Mouse (Mus musculus) spleen, adult 18-20 months (tissue): ENCODE measurements around the gene Dok4.
"Not testable (repeated sequence)": the region's sequence is repeated elsewhere in the genome, so short reads cannot be mapped to it uniquely, and the experiment has no call there.

Experiments
- DNase-seq, 2 experiments: peaks; one replicate each; pipeline ENCODE4 v3.0.0; 2022; ENCODE audit warnings: mixed read lengths in 2 of 2

The Dok4 gene

GRCm38 (mm10) chr8:94876820-94877219 lies 690 bp upstream of the Dok4 start:
- no peak for DNase-seq

GRCm38 (mm10) chr8:94875871-94876150 lies 319 bp downstream of the Dok4 start:
- no peak for DNase-seq

- DNase-seq, result no peak
Observed at GRCm38 (mm10) chr8:94875096-94875870, 847 bp downstream of the Dok4 start.

- peak; percentile 45 to 73 for DNase-seq
Observed at GRCm38 (mm10) chr8:94874358-94874757, 1.8 kb downstream of the Dok4 start.

GRCm38 (mm10) chr8:94872576-94872975 lies 3.6 kb downstream of the Dok4 start:
- no peak for DNase-seq

- DNase-seq, result no peak
Observed at GRCm38 (mm10) chr8:94872156-94872555, 4.0 kb downstream of the Dok4 start.

GRCm38 (mm10) chr8:94871108-94871894 lies 4.8 kb downstream of the Dok4 start:
- DNase-seq, result no peak

- no peak for DNase-seq
Observed at GRCm38 (mm10) chr8:94870474-94871107, 5.5 kb downstream of the Dok4 start.

- no peak for DNase-seq
Observed at GRCm38 (mm10) chr8:94870003-94870402, 6.1 kb downstream of the Dok4 start.

GRCm38 (mm10) chr8:94869146-94869545 lies 7.0 kb downstream of the Dok4 start:
- DNase-seq, result no peak

- DNase-seq, result no peak
Observed at GRCm38 (mm10) chr8:94866921-94867320, 9.2 kb downstream of the Dok4 start.

GRCm38 (mm10) chr8:94865292-94865691 lies 10.8 kb downstream of the Dok4 start:
- no peak for DNase-seq

GRCm38 (mm10) chr8:94863897-94864673 lies 12.0 kb downstream of the Dok4 start:
- DNase-seq, result no peak

GRCm38 (mm10) chr8:94862487-94863220 lies 13.5 kb downstream of the Dok4 start:
- DNase-seq, result no peak

- peak; percentile 35 to 68 for DNase-seq
Observed at GRCm38 (mm10) chr8:94861352-94861910, 14.7 kb downstream of the Dok4 start.

- DNase-seq, result peak; percentile 78 to 91
Observed at GRCm38 (mm10) chr8:94857346-94858173, 18.6 kb downstream of the Dok4 start, which contains the start of gene Polr2c. Gene Polr2c (plus strand): TSS chr8:94857450.

- DNase-seq, result no peak
Observed at GRCm38 (mm10) chr8:94857011-94857345, 19.2 kb downstream of the Dok4 start.

GRCm38 (mm10) chr8:94854761-94855160 lies 21.4 kb downstream of the Dok4 start:
- not testable (repeated sequence) for DNase-seq

GRCm38 (mm10) chr8:94850049-94850448 lies 26.1 kb downstream of the Dok4 start:
- no peak for DNase-seq

- DNase-seq, result no peak
Observed at GRCm38 (mm10) chr8:94841183-94841582, 34.9 kb downstream of the Dok4 start.

- DNase-seq, result no peak
Observed at GRCm38 (mm10) chr8:94838600-94838999, 37.5 kb downstream of the Dok4 start.
